Mouse (Mus musculus) left cerebral cortex, postnatal 14 days (tissue): ENCODE measurements around the gene Fgf12. TPM values are rescaled to one million over a fixed set of nuclear protein-coding genes. Genes with fewer than 3 reads are reported as not detected.

Source experiments
- DNase-seq, 2 experiments: peaks; one replicate each; pipeline ENCODE4 v3.0.0; 2021 to 2022; ENCODE audit warnings: low spot score in 2 of 2, mixed read lengths in 1 of 2
- intact Hi-C: fragments of 180-260 bp; cut with DNase I; formaldehyde crosslinking; loops from one replicate; pipeline ENCODE4 v1.15.1; 2025
- total RNA-seq, 2 experiments: library from RNA; stranded (reverse); gene quantifications; 2 replicates each; pipeline ENCODE4 v1.2.3; 2021

The Fgf12 gene
- total RNA-seq, 2 experiments from 2014 or later: 284 to 306 TPM

GRCm38 (mm10) chr16:28512446-28512845, 240.4 kb downstream of the Fgf12 start:
- intact Hi-C loops: loop anchor here (10.0 kb wide), 1 partner anchor 282 kb away; no protein-coding TSS in a partner anchor
- DNase-seq: no peak

GRCm38 (mm10) chr16:28511413-28511812, 241.5 kb downstream of the Fgf12 start:
- intact Hi-C loops: loop anchor here (10.0 kb wide), 1 partner anchor 283 kb away; no protein-coding TSS in a partner anchor

GRCm38 (mm10) chr16:28497971-28498607, 254.8 kb downstream of the Fgf12 start:
- DNase-seq: peak; percentile 17 to 37

More at GRCm38 (mm10) chr16:28511413-28511812, 241.5 kb downstream of the Fgf12 start:
- DNase-seq: no peak

GRCm38 (mm10) chr16:28491711-28492110, 261.2 kb downstream of the Fgf12 start:
- peak; percentile 33 to 37 for DNase-seq
- intact Hi-C loops: loop anchor here (2.0 kb wide), 1 partner anchor 1023 kb away; no protein-coding TSS in a partner anchor

More at GRCm38 (mm10) chr16:28497971-28498607, 254.8 kb downstream of the Fgf12 start:
- intact Hi-C loops: no loop called here

GRCm38 (mm10) chr16:28490515-28490914, 262.4 kb downstream of the Fgf12 start:
- intact Hi-C loops: loop anchor here (2.0 kb wide), 1 partner anchor 1022 kb away; no protein-coding TSS in a partner anchor
- peak; percentile 87 to 91 for DNase-seq

GRCm38 (mm10) chr16:28484920-28485319, 267.9 kb downstream of the Fgf12 start:
- intact Hi-C loops: no loop called here
- DNase-seq: no peak

- no peak for DNase-seq
- intact Hi-C loops: no loop called here
These were observed 273.8 kb downstream of the Fgf12 start for GRCm38 (mm10) chr16:28479022-28479421.

- DNase-seq: no peak
- intact Hi-C loops: no loop called here
These were observed 276.2 kb downstream of the Fgf12 start for GRCm38 (mm10) chr16:28476651-28477050.

- intact Hi-C loops: no loop called here
- no peak for DNase-seq
These were observed 277.3 kb downstream of the Fgf12 start for GRCm38 (mm10) chr16:28475553-28475952.

GRCm38 (mm10) chr16:28454821-28455220, 298.0 kb downstream of the Fgf12 start:
- intact Hi-C loops: no loop called here
- no peak for DNase-seq

- no peak for DNase-seq
- intact Hi-C loops: no loop called here
These were observed 305.8 kb downstream of the Fgf12 start for GRCm38 (mm10) chr16:28447114-28447455.

- DNase-seq: peak in 1 of 2 experiments; percentile 68
- intact Hi-C loops: no loop called here
These were observed 306.3 kb downstream of the Fgf12 start for GRCm38 (mm10) chr16:28446334-28447113.

GRCm38 (mm10) chr16:28445800-28446333, 307.0 kb downstream of the Fgf12 start:
- DNase-seq: peak in 1 of 2 experiments; percentile 42
- intact Hi-C loops: no loop called here

- DNase-seq: peak in 1 of 2 experiments; percentile 46
- intact Hi-C loops: no loop called here
These were observed 307.7 kb downstream of the Fgf12 start for GRCm38 (mm10) chr16:28444993-28445799.

- DNase-seq: no peak
- intact Hi-C loops: no loop called here
These were observed 331.3 kb downstream of the Fgf12 start for GRCm38 (mm10) chr16:28421617-28422016.

GRCm38 (mm10) chr16:28419693-28420299, 333.1 kb downstream of the Fgf12 start:
- DNase-seq: no peak
- intact Hi-C loops: no loop called here

GRCm38 (mm10) chr16:28411210-28411817, 341.6 kb downstream of the Fgf12 start:
- intact Hi-C loops: no loop called here
- no peak for DNase-seq

- intact Hi-C loops: no loop called here
- peak; percentile 30 for DNase-seq
These were observed 344.6 kb downstream of the Fgf12 start for GRCm38 (mm10) chr16:28408294-28408693.

- intact Hi-C loops: no loop called here
- no peak for DNase-seq
These were observed 345.0 kb downstream of the Fgf12 start for GRCm38 (mm10) chr16:28407892-28408291.
